Mouse (Mus musculus) ovary, postnatal 14 days (tissue): ENCODE measurements around the gene Gpr61.

Experiments
- DNase-seq: peaks from one replicate; pipeline ENCODE4 v3.0.0; 2022; ENCODE audit warnings: low spot score

The Gpr61 gene

DNA sequence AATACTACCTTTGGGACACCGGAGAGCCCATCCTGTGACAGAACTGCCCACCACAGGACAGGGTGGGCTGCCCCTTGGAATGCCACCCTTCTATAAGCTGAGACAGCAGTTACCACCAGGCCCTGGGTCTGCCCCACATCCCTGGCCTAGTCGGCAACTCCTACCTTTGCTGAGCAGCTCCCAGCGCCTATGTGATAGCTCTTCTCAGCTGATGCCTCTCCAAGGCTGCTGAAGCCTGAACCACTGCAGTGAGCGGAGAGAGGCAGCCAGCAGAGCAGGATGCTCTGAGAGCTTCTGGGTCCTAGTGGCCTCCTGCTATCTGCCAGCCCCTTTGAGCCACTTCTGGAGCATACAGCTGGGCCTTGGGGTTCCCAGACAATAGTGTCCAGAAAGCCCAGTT is at the start of gene Gpr61:
Gene Gpr61, minus strand, starts transcription at position 227 of the 400 bp plus-strand sequence.
- no peak for DNase-seq

DNA sequence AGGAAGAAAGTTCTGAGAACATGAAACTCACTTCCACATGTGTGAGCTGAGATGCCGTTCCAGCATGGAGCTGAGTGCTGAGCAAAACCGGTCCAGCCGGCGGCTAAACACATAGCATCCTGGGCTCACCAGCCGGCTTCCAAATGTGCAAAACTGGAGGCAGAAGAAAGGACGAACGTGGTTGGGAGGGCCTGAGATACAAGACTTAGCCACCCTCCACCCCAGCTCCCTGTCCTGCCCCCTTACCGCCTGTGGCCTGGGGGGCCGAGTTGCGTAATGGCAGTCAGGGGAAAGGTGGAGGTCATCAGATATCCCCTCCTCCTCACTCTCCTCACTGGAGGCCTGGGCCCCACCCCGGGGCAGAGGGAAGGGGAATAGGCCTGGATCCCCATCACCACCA is 49.8 kb upstream of the Gpr61 start:
- DNase-seq, result no peak

DNA sequence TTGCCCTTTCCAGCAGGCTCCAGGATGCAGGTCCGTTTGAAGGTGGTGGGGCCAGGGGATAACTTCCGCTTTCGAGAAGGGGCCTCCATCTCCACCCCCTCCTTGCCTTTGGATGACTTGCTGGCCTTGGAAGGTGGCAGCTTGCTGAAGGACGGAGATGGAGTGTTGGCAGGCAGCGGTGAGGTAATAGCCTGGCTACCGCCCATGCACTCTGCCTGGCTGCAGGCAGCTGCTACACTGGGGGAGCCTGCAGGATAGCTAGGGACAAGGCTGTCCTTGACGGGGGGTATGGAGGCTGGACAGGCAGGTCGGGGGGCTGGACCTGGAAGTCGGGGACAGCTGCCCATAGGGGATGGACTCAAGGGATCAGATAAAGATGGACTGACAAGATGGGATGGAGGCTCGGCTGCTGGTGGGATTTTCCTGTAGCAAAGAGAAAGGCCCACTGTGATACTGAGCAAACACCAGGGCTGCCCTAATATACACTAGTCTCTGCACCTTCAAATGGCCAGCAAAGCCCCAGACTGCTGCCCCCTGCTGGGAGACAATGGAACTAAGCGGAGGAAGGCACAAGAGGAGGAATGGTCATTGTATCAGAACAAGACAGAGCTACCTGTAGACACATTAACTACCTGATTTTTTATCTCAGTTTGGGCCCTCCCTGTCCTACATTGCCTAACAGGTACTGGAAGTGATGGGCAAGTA is 49.1 kb upstream of the Gpr61 start:
- DNase-seq, result peak; percentile 74

DNA sequence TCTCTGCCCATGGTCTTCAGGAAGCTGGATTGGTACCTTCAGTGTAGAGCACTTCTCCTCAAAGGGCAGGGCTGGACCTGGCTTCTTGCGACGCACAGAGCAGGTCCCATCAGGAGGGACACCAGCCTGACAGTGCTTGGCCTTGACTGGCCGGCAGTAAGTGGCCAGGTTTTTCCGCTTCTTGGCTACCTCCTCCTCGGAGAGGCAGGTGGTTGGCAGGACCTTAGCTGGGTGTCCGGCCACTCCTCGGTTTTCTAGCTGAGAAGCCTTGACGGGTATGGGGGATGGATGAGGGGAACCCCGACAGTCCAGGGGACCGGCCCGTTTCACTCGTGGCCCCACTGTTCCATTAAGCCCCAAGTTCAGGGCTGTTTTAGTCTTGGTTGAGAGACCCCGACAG is 48.5 kb upstream of the Gpr61 start:
- DNase-seq, result no peak

DNA sequence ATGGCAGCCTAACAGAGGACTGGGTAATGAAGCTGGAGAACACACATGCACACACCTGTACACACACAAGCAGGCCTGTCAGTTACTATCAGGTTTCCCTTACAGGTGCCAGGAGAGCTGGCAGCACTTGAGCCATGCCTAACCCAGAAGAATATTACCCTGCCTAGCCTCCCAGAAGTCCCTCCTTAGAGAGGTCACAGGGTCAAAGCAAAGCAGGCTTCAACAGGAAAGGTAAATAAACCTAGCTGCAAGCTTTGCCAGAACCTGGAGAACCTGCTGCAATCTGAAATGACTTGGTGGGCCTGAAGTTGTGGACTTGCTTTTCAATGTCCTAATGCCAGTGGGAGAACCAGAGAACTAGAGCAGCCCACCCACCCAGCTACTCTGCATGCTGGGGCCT is 47.8 kb upstream of the Gpr61 start:
- no peak for DNase-seq

DNA sequence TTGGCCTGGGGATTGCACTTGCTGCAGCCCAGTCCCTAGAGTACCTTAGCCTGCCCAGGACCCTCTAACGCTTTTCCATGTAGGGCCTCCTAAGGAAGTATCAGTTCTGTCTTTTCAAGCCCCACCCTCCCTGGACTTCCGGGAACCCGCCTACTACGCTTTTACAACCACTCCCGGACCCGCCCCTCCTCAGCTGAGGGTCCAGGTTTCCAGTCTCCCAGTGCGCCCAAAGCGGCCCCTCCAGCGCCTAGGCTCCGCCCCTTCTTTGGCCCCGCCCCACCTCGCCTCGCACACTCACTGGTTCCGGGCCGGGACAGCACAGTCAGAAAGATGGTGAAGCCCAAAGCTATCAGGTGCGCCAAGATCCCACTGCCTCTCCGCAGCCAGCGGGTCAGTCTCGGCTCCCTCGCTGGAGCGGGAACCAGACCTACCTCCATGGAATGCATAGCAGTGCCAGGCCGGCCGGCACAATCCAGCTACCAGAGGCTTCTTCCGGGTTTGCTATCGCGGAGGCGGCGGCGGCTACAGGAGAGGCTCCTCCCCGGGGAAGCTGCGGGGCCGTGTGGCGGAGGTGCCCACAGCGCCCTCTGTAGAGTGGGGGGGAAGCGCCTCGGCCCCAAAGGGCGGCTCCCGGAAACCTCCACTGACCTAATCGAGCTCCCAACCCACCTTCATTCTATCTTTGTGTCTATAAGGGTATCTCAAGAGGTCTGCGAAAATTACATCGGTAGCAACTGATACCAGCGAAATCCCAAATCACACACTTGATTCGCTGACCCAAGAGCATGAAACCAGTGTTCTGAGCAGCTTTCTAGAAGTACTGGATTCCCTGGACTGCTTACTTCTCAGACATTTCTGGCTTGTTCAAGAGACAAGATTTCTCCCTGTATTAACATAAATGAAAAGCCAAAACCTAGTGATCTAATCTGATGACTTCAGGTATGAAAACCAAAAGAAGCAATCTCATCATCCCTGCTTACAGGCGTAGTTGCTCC is 45.9 kb upstream of the Gpr61 start, which contains the start of gene Cyb561d1:
Gene Cyb561d1, minus strand, starts transcription at position 884 of the 995 bp plus-strand sequence.
- peak; percentile 90 for DNase-seq

DNA sequence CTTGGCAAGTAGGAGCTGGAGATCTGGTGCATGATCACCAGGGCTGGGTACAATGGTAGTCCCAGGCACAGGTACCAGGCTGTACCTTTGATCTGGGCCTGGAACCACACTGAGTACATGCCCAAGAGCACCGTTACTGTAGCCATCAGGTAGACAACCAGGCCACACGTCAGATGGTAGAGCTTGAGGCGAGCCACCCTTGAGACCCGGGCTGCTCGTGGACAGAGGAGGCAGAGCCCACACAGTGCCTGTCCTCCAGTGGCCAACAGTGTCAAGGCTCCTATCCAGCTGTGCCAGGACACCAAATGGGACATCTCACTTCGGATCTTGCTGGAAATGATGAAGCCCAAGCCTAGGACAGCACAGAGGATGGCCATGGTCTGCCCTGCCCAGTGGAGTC is 44.5 kb upstream of the Gpr61 start:
- DNase-seq, result no peak

DNA sequence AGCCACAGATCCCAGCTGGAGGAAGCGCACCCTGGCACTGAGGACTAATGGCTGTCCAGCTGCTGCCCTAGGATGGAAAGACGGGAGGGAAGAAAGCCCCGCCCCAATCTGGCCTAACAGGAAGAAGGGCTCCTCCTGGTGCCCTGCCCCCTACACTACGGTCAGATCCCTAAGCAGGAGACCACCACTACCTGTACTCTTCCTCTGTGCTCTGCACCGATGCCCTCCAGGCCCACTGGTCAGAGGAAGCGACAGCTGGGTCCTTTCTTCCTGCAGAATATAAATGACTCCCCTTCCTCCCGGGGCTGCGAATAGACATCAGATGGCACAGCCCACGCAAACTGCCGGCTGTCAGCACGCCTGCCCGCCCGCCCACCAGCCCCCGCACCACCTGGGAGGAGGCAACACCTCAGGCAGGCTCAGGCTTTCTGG is 42.4 kb upstream of the Gpr61 start:
- DNase-seq, result no peak

DNA sequence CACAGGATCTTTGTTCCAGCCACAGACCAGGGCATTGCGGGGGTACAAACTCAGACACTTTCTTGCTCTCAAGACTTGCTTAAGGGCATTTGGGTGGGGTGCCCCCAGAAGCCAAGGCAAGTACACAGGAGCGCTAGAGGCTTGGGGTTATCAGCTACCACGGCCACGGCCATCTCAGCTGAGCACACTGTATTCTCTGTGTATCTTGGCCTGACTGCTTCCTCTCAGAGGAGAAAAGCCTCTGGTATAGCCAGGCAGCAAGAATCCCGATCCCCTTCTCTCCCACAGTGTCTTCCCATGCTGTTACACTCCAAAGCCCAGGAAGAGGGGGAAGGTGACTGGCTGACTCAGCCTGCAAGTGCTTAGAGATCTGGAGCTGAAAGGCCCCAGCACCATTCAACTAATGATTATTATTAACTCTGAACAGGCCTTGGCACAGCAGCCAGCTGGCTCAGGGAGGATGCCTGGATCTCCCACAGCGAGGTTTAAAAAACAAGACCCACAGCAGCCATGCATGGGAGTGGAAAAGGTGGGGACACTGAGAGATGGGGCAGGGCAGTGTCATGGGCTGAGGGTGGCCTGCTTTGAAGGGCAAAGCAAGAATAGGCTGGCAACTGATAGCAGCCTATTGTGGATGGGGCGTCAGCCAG is 41.4 kb upstream of the Gpr61 start:
- no peak for DNase-seq

DNA sequence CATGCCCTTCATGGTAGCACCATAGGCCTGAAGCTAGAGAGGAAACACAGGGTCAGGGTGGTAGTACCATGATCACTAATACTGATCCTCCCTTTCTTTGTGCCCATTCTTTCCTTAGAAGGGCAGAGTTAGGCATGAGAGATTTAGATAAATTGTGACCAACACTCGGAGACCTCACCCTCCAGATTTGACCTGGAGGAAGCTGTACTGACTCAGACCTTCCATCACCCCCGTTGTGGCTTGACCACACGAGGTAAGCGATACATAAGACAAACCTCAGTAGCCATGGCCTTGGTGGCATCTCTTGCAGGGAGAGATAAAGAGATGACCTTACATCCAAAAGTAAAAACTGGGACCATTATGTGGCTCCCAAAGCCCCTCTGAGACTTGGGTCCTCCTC is 40.6 kb upstream of the Gpr61 start:
- DNase-seq, result no peak

DNA sequence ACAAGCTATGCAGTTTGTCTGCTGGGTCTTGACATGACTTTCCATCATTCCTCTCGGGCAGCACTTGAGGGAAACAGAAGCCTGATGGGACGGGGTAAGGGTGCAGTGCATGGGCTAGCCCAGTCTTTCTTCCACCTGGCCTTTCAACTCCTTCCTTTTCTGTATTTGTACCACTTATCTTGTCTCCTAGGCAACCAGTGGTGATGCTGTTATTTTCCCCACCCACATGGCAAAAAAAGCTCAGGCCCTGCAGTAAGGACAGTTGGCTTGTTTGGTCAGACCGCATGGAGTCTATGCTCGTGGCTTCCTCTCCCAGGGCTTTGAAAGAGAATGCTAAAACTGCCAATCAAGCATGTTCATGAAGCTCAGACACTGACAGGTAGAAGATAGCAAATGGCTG is 39.0 kb upstream of the Gpr61 start:
- no peak for DNase-seq

DNA sequence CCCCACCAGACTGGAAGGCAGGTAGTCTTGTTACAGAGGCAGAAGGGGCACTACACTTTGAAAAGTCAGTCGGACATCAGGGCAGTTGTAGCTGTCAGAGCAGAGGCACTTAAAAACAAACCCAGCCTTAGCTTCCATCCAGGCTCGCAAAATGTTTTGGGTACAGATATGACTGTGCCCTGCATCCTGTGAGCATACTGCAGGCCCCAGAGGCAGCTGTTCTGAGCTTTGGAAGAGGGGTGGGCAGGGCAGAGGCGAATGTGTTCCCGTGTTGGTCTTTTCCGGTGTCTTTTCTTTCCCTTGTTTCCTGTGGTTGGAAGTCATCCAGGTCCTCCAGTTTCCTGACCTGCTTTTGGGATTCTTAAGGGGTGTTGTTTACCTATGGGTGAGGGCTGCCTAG is 35.2 kb upstream of the Gpr61 start:
- no peak for DNase-seq

DNA sequence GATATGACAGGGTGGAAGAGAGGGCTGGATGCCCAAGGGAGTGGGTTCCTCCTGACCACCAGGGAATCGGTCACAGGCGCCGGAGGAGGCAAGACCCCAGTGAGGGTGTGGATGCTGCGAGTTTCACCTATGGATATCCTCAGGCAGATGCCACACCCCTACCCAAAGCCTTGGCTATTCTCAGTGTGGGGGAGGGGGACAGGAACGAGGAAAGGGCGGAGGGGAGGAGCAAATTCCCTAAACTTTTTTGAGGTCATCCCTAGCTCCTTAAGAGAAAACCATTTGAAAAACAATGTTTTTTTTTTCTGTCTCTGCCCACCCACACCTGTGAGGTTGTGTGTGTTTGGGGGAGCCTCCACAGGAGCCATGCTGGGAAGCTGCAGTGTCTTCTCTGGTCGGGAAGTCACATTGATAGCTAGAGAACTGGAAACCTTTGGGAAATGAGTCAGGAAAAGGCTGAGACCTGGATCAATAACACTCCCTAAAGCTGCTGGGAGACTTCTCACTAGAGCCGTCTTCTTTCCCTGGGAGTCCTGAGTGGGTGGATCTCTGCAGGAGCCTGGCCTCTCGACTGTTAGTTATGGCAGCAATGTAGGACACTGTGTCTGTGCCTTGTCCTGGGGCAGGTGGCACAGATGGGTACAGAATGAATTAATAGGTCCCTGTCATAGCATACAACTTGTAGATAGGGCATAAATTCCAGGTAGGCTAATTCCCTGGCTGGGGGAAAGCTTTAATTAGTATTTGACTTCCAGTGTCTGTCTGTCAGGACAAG is 34.2 kb upstream of the Gpr61 start:
- no peak for DNase-seq

DNA sequence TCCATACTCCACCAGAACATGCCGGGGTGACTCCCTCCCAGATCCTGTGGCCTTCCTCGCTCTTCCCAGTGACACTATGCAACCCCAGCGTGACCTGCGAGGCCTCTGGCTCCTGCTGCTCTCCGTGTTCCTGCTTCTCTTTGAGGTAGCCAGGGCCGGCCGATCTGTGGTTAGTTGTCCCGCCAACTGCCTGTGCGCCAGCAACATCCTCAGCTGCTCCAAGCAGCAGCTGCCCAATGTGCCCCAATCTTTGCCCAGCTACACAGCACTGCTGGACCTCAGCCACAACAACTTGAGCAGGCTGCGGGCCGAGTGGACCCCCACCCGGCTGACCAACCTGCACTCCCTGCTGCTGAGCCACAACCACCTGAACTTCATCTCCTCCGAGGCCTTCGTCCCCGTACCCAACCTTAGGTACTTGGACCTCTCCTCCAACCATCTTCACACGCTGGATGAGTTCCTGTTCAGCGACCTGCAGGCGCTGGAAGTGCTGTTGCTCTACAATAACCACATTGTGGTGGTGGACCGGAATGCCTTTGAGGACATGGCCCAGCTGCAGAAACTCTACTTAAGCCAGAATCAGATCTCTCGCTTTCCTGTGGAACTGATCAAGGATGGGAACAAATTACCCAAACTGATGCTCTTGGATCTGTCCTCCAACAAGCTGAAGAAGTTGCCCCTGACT is 32.6 kb upstream of the Gpr61 start:
- DNase-seq, result no peak

DNA sequence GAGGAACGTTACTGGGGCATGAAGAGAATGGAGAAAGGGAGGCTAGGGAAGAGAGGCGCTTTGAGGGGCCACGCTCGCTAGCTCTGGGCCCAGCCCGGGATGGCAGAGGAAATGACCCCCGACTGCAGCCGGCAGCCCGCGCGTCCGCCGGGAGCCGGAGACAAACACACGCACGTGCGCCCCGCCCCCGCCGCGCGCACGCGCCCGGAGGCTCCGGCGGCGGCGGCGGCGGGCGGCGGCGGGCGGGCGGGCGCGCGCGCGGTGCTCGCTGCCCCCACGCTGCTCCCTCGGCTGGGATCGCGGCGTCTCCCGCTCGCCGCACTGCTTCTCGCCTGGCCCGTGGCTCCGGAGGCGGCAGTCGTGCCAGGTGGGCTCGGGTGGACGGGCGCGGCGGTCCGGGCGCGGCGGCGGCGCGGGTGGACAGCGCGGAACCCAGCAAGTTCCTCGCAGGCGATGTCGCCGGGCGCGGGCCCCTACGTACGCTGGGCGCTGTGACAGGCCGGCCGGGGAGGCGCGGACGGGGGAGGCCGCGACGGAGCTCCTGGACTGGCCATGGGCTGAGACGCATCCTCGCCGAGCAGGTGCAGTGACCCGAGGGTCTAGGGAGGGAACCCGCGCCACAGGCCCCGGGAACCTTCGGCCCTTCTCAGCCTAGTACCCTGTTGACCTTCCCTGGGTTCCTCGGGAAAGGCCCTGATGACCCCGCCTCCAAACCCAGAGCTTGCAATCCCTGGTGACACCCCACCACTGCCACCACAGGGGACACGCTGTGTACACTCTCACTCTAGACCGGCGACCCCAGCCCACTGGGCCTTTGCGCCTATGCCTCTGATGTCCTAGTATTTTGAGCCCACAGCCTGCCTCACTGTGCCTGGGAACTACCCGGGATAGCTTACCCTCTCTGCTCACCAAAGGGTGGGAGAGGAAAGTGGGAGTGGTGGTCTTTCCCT is 31.7 kb upstream of the Gpr61 start, which contains the start of gene Amigo1:
Gene Amigo1, plus strand, starts transcription at position 238 of the 950 bp plus-strand sequence.
- DNase-seq, result no peak

DNA sequence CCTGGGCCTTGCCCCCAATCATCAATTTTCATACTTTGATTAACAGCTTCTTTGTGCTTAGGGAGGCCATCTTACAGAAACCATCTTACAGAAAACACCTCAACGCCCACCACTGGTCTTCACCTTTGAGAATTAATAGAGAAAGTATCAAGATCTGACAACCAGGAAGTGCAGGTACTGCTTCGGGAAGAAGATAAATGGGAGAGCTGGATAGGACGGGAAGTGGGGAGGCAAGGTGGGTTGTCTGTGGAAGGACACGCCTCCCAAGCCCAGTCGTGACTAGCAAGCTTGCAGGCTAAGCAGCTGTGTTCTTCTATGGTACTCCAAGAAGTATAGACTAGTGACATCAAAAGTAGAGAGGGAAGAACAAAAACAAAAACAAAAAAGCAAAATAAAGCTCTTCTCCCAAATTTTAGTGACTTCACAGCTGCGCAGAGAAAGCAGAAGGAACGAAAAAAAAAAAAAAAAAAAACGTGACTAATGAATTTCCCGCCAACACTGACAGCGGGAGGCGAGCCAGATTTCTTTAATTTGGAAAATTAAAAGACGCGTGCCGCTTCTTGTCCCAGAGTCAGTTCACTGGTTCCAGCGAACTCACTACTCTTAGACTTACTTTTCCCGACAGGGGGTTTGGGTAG is 30.9 kb upstream of the Gpr61 start:
- DNase-seq, result no peak

DNA sequence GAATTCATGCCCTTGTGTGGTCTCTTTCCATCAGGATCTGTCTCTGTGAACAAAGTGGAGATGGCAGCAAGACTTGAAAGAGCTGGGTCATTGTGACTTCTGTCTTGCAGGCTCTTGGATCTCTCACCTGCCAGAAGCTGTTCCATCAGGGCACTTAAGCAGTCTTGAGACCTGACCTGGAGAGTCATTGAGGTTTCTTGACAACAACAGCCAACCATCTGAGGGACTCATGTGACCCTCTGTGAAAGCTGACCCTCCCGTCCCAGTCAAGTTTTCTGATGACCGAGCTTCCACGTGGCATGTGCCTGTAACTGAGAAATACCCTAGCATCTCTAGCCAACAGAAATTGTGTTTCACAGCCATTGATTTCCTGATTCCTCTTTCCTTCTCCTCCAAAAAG is 30.1 kb upstream of the Gpr61 start:
- DNase-seq, result no peak

DNA sequence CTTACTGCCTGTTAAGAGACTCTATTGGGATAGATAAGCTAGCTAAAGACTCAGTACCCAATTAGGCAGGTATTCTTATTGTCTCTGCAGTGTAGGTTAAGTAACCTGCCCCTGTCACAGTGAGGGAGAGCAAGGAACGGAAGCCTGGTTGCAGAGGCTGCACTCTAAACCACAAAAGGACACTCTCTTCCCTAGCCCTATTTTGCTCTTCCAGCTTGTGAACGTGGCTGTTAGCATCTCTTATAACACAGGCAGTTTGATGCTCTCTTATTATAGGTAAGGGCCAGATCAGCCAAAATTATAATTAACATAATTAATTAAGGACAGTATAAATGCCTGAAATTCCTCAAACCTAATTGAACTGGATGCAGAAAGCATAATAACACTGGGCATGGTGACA is 25.8 kb upstream of the Gpr61 start:
- no peak for DNase-seq
